Mouse (Mus musculus) lung, postnatal 0 days (tissue): ENCODE data around the gene St3gal5.

Experiments used
- CTCF ChIP-seq: IDR thresholded peaks from 2 replicates; pipeline ENCODE4 v1.5.1; 2016; ENCODE audit warnings: antibody characterized with exemption, mild to moderate bottlenecking
- EP300 ChIP-seq: IDR thresholded peaks from 2 replicates; pipeline ENCODE4 v1.6.1; 2016; ENCODE audit warnings: antibody characterized with exemption, mild to moderate bottlenecking, control low read depth

GRCm38 (mm10) chr6:72068436-72068835 lies 29.0 kb upstream of the St3gal5 start:
- TF ChIP-seq CTCF (no peak), EP300 (no peak)
